Mouse (Mus musculus): ENCODE measurements at regions not wholly inside any gene's neighbourhood (a gene's known extent, or its start where the extent isn't known, plus 50 kb on each side); places are given as distances from the start of the nearest gene placed in this dataset.
A peak's percentile ranks its signal among the peaks of the same experiment; 100 is the strongest.

GRCm38 (mm10) chr6:120614526-120614925, 51.6 kb upstream of the Cecr2 start:
- no peak for DNase-seq (ENCODE audit: low spot score)

- DNase-seq (ENCODE audit: low spot score) = no peak
Observed at GRCm38 (mm10) chr6:120612346-120612745, 53.8 kb upstream of the Cecr2 start.

- DNase-seq (ENCODE audit: low spot score) = no peak
Observed at GRCm38 (mm10) chr6:120609858-120610257, 56.3 kb upstream of the Cecr2 start.

- no peak for DNase-seq (ENCODE audit: low spot score)
Observed at GRCm38 (mm10) chr6:120605471-120605870, 60.7 kb upstream of the Cecr2 start.

- no peak for DNase-seq (ENCODE audit: low spot score)
Observed at GRCm38 (mm10) chr6:120604020-120604958, 61.9 kb upstream of the Cecr2 start.

GRCm38 (mm10) chr6:120603454-120603853, 62.7 kb upstream of the Cecr2 start:
- no peak for DNase-seq (ENCODE audit: low spot score)

GRCm38 (mm10) chr6:120600376-120600775, 65.8 kb upstream of the Cecr2 start:
- no peak for DNase-seq (ENCODE audit: low spot score)

- DNase-seq (ENCODE audit: low spot score) = no peak
Observed at GRCm38 (mm10) chr6:120598471-120598870, 67.4 kb upstream of the Hdhd5 start.

- DNase-seq (ENCODE audit: low spot score) = no peak
Observed at GRCm38 (mm10) chr6:120597887-120598286, 66.8 kb upstream of the Hdhd5 start.

GRCm38 (mm10) chr6:120596717-120597116, 65.6 kb upstream of the Hdhd5 start:
- no peak for DNase-seq (ENCODE audit: low spot score)

- no peak for DNase-seq (ENCODE audit: low spot score)
Observed at GRCm38 (mm10) chr6:120594463-120594862, 63.3 kb upstream of the Hdhd5 start.

- peak; percentile 39 for DNase-seq (ENCODE audit: low spot score)
Observed at GRCm38 (mm10) chr6:120592705-120593104, 61.6 kb upstream of the Hdhd5 start.

- no peak for DNase-seq (ENCODE audit: low spot score)
Observed at GRCm38 (mm10) chr6:120592031-120592681, 61.0 kb upstream of the Hdhd5 start.

- DNase-seq (ENCODE audit: low spot score) = no peak
Observed at GRCm38 (mm10) chr6:120590191-120590590, 59.1 kb upstream of the Hdhd5 start.

GRCm38 (mm10) chr6:120588701-120589659, 57.9 kb upstream of the Hdhd5 start:
- DNase-seq (ENCODE audit: low spot score) = no peak

- DNase-seq (ENCODE audit: low spot score) = no peak
Observed at GRCm38 (mm10) chr6:120585941-120586280, 54.8 kb upstream of the Hdhd5 start.

- no peak for DNase-seq (ENCODE audit: low spot score)
Observed at GRCm38 (mm10) chr6:120585118-120585940, 54.2 kb upstream of the Hdhd5 start.

GRCm38 (mm10) chr6:120581748-120582147, 50.6 kb upstream of the Hdhd5 start:
- DNase-seq (ENCODE audit: low spot score) = no peak
